Mouse (Mus musculus): ENCODE results near the gene C130074G19Rik.

DNA sequence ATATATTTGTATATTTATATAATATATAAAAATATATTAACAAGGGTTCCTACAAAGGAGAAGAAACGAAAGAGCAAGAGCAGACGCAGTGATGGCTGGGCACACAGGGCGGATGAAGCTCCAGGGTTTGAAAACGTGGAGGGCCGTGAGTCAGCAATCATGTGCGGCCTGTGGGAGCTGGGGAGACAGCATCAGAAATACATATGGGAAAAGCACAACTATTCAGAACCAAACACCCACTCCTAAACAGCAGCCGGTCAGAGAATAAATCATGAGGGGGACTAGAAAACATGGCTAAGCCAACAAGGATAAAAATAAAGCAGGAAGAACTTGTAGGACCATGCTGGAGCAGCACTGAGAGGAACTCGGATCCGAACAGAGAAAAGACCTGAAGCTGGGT lies 25.8 kb downstream of the C130074G19Rik start:
- no peak for TF ChIP-seq POLR2A (IDR thresholded peaks at IDR 0.05; ENCODE audit: insufficient read depth, low read depth, low read length)
- TF ChIP-seq CTCF (IDR thresholded peaks at IDR 0.05; ENCODE audit: insufficient read depth, low read depth, low read length) = no peak
